Mouse (Mus musculus) embryonic facial prominence, embryonic 11.5 days (tissue): ENCODE data around the gene Zfp568. TPM values are rescaled to one million over a fixed set of nuclear protein-coding genes. Genes with fewer than 3 reads are reported as not detected.
A peak's percentile ranks its signal among the peaks of the same experiment; 100 is the strongest.

ENCODE experiments used
- ATAC-seq: fragments of 200-750 bp; cut with Nextera tagmentation; replicated peaks from 2 replicates; pipeline ENCODE4 v1.8.0; 2017; ENCODE audit warnings: low read depth; ENCODE audit not compliant: insufficient number of reproducible peaks, low FRiP score, low TSS enrichment
- DNase-seq: peaks from one replicate; pipeline ENCODE4 v3.0.0-alpha.2; 2015; ENCODE audit warnings: low spot score
- H3K27ac ChIP-seq: fragments of 300-500 bp; sonication (generic); replicated peaks from 2 replicates; pipeline ENCODE4 v1.5.1; 2014; ENCODE audit warnings: mild to moderate bottlenecking, low read depth, low read length, control low read depth
- H3K27me3 ChIP-seq: fragments of 300-500 bp; sonication (generic); 2 replicates; pipeline ENCODE4 v1.6.1; 2014; ENCODE audit warnings: mild to moderate bottlenecking, low read length, moderate library complexity, mixed read lengths; ENCODE audit not compliant: control insufficient read depth, insufficient read depth
- H3K36me3 ChIP-seq: fragments of 300-500 bp; sonication (generic); replicated peaks from 2 replicates; pipeline ENCODE4 v1.6.1; 2014; ENCODE audit warnings: low read depth, mild to moderate bottlenecking, low read length, moderate library complexity, mixed read lengths; ENCODE audit not compliant: control insufficient read depth, insufficient read depth
- H3K4me1 ChIP-seq: fragments of 300-500 bp; sonication (generic); 2 replicates; pipeline ENCODE4 v1.6.1; 2014; ENCODE audit warnings: low read length, mixed read lengths; ENCODE audit not compliant: control insufficient read depth, insufficient read depth
- H3K4me2 ChIP-seq: fragments of 300-500 bp; sonication (generic); 2 replicates; pipeline ENCODE4 v1.6.1; 2014; ENCODE audit warnings: low read depth, mild to moderate bottlenecking, control low read depth, low read length, moderate library complexity
- H3K4me3 ChIP-seq: fragments of 300-500 bp; sonication (generic); 2 replicates; pipeline ENCODE4 v1.5.1; 2014; ENCODE audit warnings: low read depth, low read length, control low read depth
- H3K9ac ChIP-seq: fragments of 300-500 bp; sonication (generic); replicated peaks from 2 replicates; pipeline ENCODE4 v1.6.1; 2014; ENCODE audit warnings: mild to moderate bottlenecking, control low read depth, low read length
- H3K9me3 ChIP-seq: fragments of 300-500 bp; sonication (generic); replicated peaks from 2 replicates; pipeline ENCODE4 v1.6.1; 2016; ENCODE audit warnings: mild to moderate bottlenecking, low read length, inconsistent platforms, mixed read lengths; ENCODE audit not compliant: control insufficient read depth
- WGBS: fragments of 180-500 bp; shearing (Covaris S2); extraction: QIAGEN DNeasy Blood & Tissue Kit; methylation state at CpG from one replicate; pipeline ENCODE4 v1.1.7; 2014; 5-methylcytosine and 5-hydroxymethylcytosine counted together
- polyA plus RNA-seq: library from polyadenylated mRNA; unstranded; fragments of >200 nt; fragmentation: Nextera tagmentation; extraction: Ambion mirVana; gene quantifications from 2 replicates; pipeline ENCODE4 v1.2.1, GENCODE M21; 2014

The Zfp568 gene
- polyA plus RNA-seq, 1 experiment from 2014 or later: 19.5 TPM

GRCm38 (mm10) chr7:30030677-30031076, 46.9 kb downstream of the Zfp568 start:
- WGBS: 25% methylated on average over 6 of the region's 6 CpGs
- Histone ChIP-seq H3K9me3 (no peaks in the 10 kb centered on the region), H3K4me3 (no peak overlapping the region), H3K27ac (no peak overlapping the region), H3K4me2 (no peak overlapping the region), H3K27me3 (no peaks in the 10 kb centered on the region), H3K36me3 (peaks cover 6% of the 10 kb centered on the region; the same call in 1 of the 2 replicates), H3K9ac (no peak overlapping the region), H3K4me1 (no peaks in the 10 kb centered on the region)
- ATAC-seq: no peak
- no peak for DNase-seq

GRCm38 (mm10) chr7:30031379-30031778, 47.6 kb downstream of the Zfp568 start:
- 89% methylated on average over 3 of the region's 3 CpGs for WGBS
- ATAC-seq (no peak), DNase-seq (no peak)
- Histone ChIP-seq H3K36me3 (peaks cover 1% of the 10 kb centered on the region; the same call in 1 of the 2 replicates), H3K4me2 (no peak overlapping the region), H3K4me3 (no peak overlapping the region), H3K4me1 (no peaks in the 10 kb centered on the region), H3K9ac (no peak overlapping the region), H3K27me3 (no peaks in the 10 kb centered on the region), H3K9me3 (no peaks in the 10 kb centered on the region), H3K27ac (no peak overlapping the region)

DNA sequence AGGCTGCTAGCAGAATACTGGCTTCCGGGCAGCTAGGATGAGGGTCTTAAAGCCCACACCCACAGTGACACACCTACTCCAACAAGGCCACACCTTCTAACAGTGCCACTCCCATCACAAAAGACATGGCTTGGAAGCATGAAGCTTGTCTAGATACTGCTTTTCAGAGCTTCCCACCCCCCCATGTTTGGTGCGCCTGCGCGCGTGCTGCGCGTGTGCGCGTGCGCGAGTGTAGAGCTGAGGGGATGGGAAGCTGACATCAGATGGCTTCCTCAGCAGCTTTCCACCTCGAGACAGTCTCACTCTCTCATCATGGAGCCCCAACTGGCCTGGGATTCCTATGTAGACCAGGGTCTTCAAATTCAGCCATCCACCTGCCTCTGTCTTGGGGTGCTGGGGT, 50.6 kb downstream of the Zfp568 start:
- WGBS: 95% methylated on average over 12 of the region's 12 CpGs
- Histone ChIP-seq H3K4me2 (no peak overlapping the region), H3K9me3 (no peaks in the 10 kb centered on the region), H3K36me3 (peaks cover 7% of the 10 kb centered on the region), H3K27ac (no peak overlapping the region), H3K4me3 (no peak overlapping the region), H3K27me3 (no peaks in the 10 kb centered on the region), H3K9ac (no peak overlapping the region), H3K4me1 (no peaks in the 10 kb centered on the region)
- no peak for ATAC-seq
- DNase-seq: no peak

DNA sequence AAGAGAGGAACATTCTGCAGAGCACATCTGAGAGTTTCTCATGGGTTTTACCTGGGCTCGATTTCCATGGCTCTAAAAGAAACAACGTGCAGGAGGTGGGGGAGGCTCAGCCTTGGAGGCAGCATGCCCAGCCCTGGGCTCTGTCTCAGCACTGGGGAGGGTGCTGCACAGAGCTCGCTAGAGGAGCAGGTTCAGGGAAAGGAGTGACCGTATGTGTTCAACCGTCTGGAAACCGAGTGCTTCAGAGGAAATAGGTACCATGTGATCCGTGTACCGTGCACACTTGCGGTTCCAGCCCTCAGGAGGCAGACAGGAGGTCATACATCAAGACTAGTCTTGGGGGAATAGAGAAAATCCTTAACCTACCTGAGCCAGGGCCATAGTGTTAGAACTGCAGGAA, 60.6 kb downstream of the Zfp568 start:
- H3K27me3 ChIP-seq: no peaks in the 10 kb centered on the region
- no peaks in the 10 kb centered on the region for H3K36me3 ChIP-seq
- no peak overlapping the region for H3K4me3 ChIP-seq
- no peaks in the 10 kb centered on the region for H3K9me3 ChIP-seq
- H3K4me2 ChIP-seq: no peak overlapping the region
- 51% methylated on average over 9 of the region's 9 CpGs for WGBS
- H3K4me1 ChIP-seq: no peaks in the 10 kb centered on the region
- no peak overlapping the region for H3K9ac ChIP-seq
- ATAC-seq: 0 out of 2 replicates have a peak, but pooled peaks have one; percentile 56
- DNase-seq: no peak
- H3K27ac ChIP-seq: no peak overlapping the region

DNA sequence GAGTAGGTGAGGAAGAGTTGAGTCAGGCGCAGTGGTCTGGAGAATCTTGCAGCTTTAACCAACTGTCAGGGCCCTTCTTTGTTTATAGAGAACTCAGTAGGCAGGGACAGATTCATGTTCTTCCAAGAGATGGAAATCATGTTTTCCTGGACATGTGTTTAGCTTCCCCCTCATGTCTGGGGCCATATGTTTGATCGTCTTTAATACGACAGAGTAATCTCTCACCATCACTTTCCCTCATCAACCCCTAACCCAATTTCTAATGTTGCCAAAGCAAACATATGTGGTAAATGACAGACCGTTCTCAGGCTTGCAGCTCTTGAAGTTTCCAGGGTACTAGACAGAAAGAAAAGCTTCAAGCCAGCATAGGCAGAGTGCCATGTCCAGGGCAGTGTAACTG, 64.4 kb downstream of the Zfp568 start:
- H3K4me3 ChIP-seq: no peak overlapping the region
- H3K27ac ChIP-seq: no peak overlapping the region
- WGBS: 90% methylated on average over 4 of the region's 4 CpGs
- H3K36me3 ChIP-seq: no peaks in the 10 kb centered on the region
- no peaks in the 10 kb centered on the region for H3K9me3 ChIP-seq
- no peak for DNase-seq
- no peaks in the 10 kb centered on the region for H3K27me3 ChIP-seq
- ATAC-seq: no peak
- no peak overlapping the region for H3K4me2 ChIP-seq
- no peaks in the 10 kb centered on the region for H3K4me1 ChIP-seq
- no peak overlapping the region for H3K9ac ChIP-seq

DNA sequence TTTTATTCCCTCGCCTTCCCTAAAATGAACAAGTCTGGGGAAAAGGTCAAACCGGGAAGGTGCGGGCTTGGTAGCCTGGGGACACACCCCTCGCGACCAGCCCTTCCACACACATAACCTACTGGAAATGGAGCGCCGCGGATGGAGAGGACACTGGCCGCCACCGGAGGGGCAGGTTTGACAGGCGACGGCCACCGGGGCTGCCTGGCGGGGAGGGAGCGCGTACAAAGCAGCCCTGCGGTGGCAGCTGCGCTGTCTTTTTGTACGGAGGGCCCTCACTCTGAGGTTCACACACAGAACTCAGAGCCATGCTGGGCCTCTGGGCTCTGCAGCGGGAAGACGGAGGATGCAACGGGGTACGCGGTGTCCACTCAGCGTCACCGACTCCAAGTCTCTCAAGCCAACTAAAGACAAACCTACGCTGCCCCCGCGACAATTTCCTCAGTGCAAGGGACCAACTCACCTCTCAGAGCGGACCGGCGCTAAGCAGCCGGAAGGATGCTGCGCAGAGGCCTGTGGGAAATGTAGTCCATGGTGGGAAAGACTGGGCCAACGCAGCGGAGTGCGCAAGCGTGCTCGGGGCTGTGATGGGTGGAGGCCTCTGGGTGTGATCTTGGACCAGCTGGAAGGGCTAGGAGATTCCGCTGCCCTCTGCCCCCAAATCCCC, 67.3 kb downstream of the Zfp568 start, which contains the start of gene Zfp14:
Gene Zfp14, minus strand, starts transcription at position 499 of the 667 bp plus-strand sequence.
- peak within 1 kb of the TSS; percentile 82 for H3K4me2 ChIP-seq
- H3K27ac ChIP-seq: peak within 1 kb of the TSS; percentile 67
- ATAC-seq: peak; percentile 98
- no peaks in the 10 kb centered on the region for H3K27me3 ChIP-seq
- H3K4me1 ChIP-seq: no peaks in the 10 kb centered on the region
- peak within 1 kb of the TSS; percentile 83 for H3K4me3 ChIP-seq
- H3K9ac ChIP-seq: peak within 1 kb of the TSS; percentile 79
- under 1% methylated on average over 40 of the region's 40 CpGs for WGBS
- H3K9me3 ChIP-seq: no peaks in the 10 kb centered on the region
- DNase-seq: peak; percentile 96
- no peaks in the 10 kb centered on the region for H3K36me3 ChIP-seq

- H3K27ac ChIP-seq: no peak overlapping the region
- H3K4me1 ChIP-seq: no peaks in the 10 kb centered on the region
- H3K36me3 ChIP-seq: peaks cover 3% of the 10 kb centered on the region
- H3K4me3 ChIP-seq: no peak overlapping the region
- H3K27me3 ChIP-seq: no peaks in the 10 kb centered on the region
- 3% methylated on average over 3 of the region's 3 CpGs for WGBS
- DNase-seq (peak; percentile 53), ATAC-seq (no peak)
- no peaks in the 10 kb centered on the region for H3K9me3 ChIP-seq
- H3K9ac ChIP-seq: no peak overlapping the region
- H3K4me2 ChIP-seq: no peak overlapping the region
These were observed 69.8 kb downstream of the Zfp568 start for GRCm38 (mm10) chr7:30053591-30053990.

GRCm38 (mm10) chr7:30060341-30060740, 76.6 kb downstream of the Zfp568 start:
- H3K9me3 ChIP-seq: no peaks in the 10 kb centered on the region
- no peak overlapping the region for H3K9ac ChIP-seq
- no peak overlapping the region for H3K27ac ChIP-seq
- no peaks in the 10 kb centered on the region for H3K27me3 ChIP-seq
- no peaks in the 10 kb centered on the region for H3K4me1 ChIP-seq
- ATAC-seq (no peak), DNase-seq (no peak)
- WGBS: 84% methylated on average over 6 of the region's 6 CpGs
- peaks cover 3% of the 10 kb centered on the region for H3K36me3 ChIP-seq
- H3K4me3 ChIP-seq: no peak overlapping the region
- no peak overlapping the region for H3K4me2 ChIP-seq
